Mouse (Mus musculus) embryonic facial prominence, embryonic 11.5 days (tissue): ENCODE measurements around the gene Cfdp1. TPM values are rescaled to one million over a fixed set of nuclear protein-coding genes. Genes with fewer than 3 reads are reported as not detected.

Experiments
- ATAC-seq: fragments of 200-750 bp; cut with Nextera tagmentation; replicated peaks from 2 replicates; pipeline ENCODE4 v1.8.0; 2017; ENCODE audit warnings: low read depth; ENCODE audit not compliant: insufficient number of reproducible peaks, low FRiP score, low TSS enrichment
- DNase-seq: peaks from one replicate; pipeline ENCODE4 v3.0.0-alpha.2; 2015; ENCODE audit warnings: low spot score
- H3K27ac ChIP-seq: fragments of 300-500 bp; sonication (generic); replicated peaks from 2 replicates; pipeline ENCODE4 v1.5.1; 2014; ENCODE audit warnings: mild to moderate bottlenecking, low read depth, low read length, control low read depth
- H3K27me3 ChIP-seq: fragments of 300-500 bp; sonication (generic); 2 replicates; pipeline ENCODE4 v1.6.1; 2014; ENCODE audit warnings: mild to moderate bottlenecking, low read length, moderate library complexity, mixed read lengths; ENCODE audit not compliant: control insufficient read depth, insufficient read depth
- H3K36me3 ChIP-seq: fragments of 300-500 bp; sonication (generic); replicated peaks from 2 replicates; pipeline ENCODE4 v1.6.1; 2014; ENCODE audit warnings: low read depth, mild to moderate bottlenecking, low read length, moderate library complexity, mixed read lengths; ENCODE audit not compliant: control insufficient read depth, insufficient read depth
- H3K4me1 ChIP-seq: fragments of 300-500 bp; sonication (generic); 2 replicates; pipeline ENCODE4 v1.6.1; 2014; ENCODE audit warnings: low read length, mixed read lengths; ENCODE audit not compliant: control insufficient read depth, insufficient read depth
- H3K4me2 ChIP-seq: fragments of 300-500 bp; sonication (generic); 2 replicates; pipeline ENCODE4 v1.6.1; 2014; ENCODE audit warnings: low read depth, mild to moderate bottlenecking, control low read depth, low read length, moderate library complexity
- H3K4me3 ChIP-seq: fragments of 300-500 bp; sonication (generic); 2 replicates; pipeline ENCODE4 v1.5.1; 2014; ENCODE audit warnings: low read depth, low read length, control low read depth
- H3K9ac ChIP-seq: fragments of 300-500 bp; sonication (generic); replicated peaks from 2 replicates; pipeline ENCODE4 v1.6.1; 2014; ENCODE audit warnings: mild to moderate bottlenecking, control low read depth, low read length
- H3K9me3 ChIP-seq: fragments of 300-500 bp; sonication (generic); replicated peaks from 2 replicates; pipeline ENCODE4 v1.6.1; 2016; ENCODE audit warnings: mild to moderate bottlenecking, low read length, inconsistent platforms, mixed read lengths; ENCODE audit not compliant: control insufficient read depth
- WGBS: fragments of 180-500 bp; shearing (Covaris S2); extraction: QIAGEN DNeasy Blood & Tissue Kit; methylation state at CpG from one replicate; pipeline ENCODE4 v1.1.7; 2014; 5-methylcytosine and 5-hydroxymethylcytosine counted together
- polyA plus RNA-seq: library from polyadenylated mRNA; unstranded; fragments of >200 nt; fragmentation: Nextera tagmentation; extraction: Ambion mirVana; gene quantifications from 2 replicates; pipeline ENCODE4 v1.2.1, GENCODE M21; 2014

Cfdp1 gene
- polyA plus RNA-seq, 1 experiment from 2014 or later: 278 TPM

DNA sequence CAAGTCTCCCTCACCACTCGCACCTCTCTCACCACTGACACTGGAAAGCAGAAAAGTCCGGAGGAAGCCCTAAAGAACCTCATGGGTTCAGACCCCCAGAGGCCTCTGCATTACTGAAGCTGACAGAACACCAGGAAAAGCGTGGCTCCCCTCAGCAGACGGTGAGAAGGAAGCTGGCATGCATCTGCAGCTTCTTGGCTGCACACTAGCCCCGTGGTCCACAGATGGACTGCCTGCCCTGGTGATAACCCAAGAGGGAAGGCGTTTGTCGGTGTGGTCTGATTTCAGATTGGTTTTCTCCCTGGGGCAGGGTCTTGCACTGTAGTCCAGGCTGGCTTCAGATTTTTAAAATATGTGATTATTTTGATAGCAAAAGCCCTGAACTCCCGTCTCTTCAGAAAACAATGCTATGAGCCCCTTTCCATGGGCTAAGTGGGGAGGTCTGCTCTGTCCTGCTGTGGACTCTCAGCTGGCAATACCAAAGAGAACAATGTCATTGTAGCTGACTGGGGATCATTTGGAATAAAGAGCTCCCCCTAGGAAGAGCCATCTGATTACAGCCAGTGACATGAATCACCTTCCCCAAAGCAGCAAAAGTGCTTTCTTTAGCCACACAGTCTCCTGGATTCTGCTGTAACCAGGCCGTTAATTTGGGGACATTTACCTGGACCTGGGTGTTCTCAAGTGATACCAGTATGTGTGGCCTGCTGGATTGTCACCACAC lies 71.3 kb downstream of the Cfdp1 start:
- Histone ChIP-seq H3K4me3 (no peak overlapping the region), H3K9ac (no peak overlapping the region), H3K27me3 (no peaks in the 10 kb centered on the region), H3K4me2 (no peak overlapping the region), H3K36me3 (no peaks in the 10 kb centered on the region), H3K9me3 (no peaks in the 10 kb centered on the region), H3K4me1 (no peaks in the 10 kb centered on the region; the same call in 1 of the 2 replicates), H3K27ac (no peak overlapping the region)
- DNase-seq: no peak
- WGBS: 70% methylated on average over 9 of the region's 9 CpGs
- no peak for ATAC-seq

DNA sequence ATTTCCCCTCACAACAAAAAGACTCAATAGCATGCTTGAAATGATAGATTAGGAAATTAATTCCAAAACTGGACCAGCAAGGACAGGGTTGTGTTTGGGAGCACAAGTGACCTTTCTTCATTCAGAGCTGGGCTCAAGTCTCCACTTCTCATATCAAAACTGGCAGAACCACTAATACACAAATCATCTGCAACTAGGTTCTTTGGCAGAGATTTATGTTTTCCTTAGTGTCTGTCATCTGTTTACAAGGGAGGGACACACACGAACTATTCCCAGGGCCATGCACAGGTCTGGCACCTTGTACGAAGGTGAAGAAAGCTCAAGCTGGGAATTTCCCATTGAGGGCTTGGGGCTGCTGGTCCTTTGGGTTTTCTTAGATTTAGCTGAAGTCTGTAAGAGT lies 71.9 kb downstream of the Cfdp1 start:
- ATAC-seq: no peak
- Histone ChIP-seq H3K9ac (no peak overlapping the region), H3K4me2 (no peak overlapping the region), H3K4me3 (no peak overlapping the region), H3K36me3 (no peaks in the 10 kb centered on the region), H3K27ac (no peak overlapping the region), H3K4me1 (no peaks in the 10 kb centered on the region), H3K27me3 (no peaks in the 10 kb centered on the region), H3K9me3 (no peaks in the 10 kb centered on the region)
- DNase-seq: no peak
- 83% methylated on average over 2 of the region's 2 CpGs for WGBS

DNA sequence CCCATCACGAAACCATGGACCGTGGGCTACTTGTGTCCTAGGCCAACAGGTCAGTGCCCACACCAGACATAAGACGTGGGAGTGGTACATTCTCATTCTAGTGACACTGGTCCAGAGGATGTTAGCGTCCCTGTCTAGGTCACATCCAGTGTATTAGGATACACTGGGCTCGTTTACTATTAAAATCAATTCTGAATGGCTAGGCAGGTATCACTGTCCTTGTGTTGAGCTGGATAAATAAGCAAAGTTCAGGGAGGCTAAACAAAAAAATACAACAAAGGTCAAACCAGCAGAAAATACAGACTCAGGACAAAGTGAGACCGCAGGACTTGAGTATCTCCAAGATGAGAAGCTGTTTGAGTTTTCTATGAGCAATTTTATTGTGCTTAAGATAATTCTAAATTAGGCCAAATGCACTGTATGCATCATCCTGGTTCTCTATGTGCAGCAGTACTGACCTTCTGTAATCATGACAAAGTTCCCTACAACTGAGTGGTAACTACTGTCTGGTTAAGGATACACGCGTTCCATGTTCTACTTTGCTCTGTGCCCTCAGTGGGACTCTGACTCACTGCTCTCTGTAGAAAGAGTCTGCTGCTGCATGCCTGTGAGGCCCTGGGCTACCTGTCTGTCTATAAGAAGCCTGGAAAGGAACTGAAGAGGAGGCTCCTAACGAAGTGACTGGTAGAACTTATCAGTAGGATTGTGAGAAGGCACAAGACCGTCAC lies 73.2 kb downstream of the Cfdp1 start:
- H3K9me3 ChIP-seq: no peaks in the 10 kb centered on the region
- H3K4me1 ChIP-seq: no peaks in the 10 kb centered on the region
- no peak overlapping the region for H3K9ac ChIP-seq
- ATAC-seq: no peak
- no peak overlapping the region for H3K4me3 ChIP-seq
- 94% methylated on average over 10 of the region's 10 CpGs for WGBS
- no peak overlapping the region for H3K27ac ChIP-seq
- no peaks in the 10 kb centered on the region for H3K36me3 ChIP-seq
- H3K27me3 ChIP-seq: no peaks in the 10 kb centered on the region
- DNase-seq: no peak
- no peak overlapping the region for H3K4me2 ChIP-seq

GRCm38 (mm10) chr8:111779690-111780089 lies 74.4 kb downstream of the Cfdp1 start:
- ATAC-seq: no peak
- Histone ChIP-seq H3K9ac (no peak overlapping the region), H3K4me1 (no peaks in the 10 kb centered on the region), H3K4me2 (no peak overlapping the region), H3K4me3 (no peak overlapping the region), H3K9me3 (no peaks in the 10 kb centered on the region), H3K27ac (no peak overlapping the region), H3K27me3 (no peaks in the 10 kb centered on the region), H3K36me3 (no peaks in the 10 kb centered on the region)
- DNase-seq: no peak
- 77% methylated on average over 7 of the region's 7 CpGs for WGBS

GRCm38 (mm10) chr8:111778801-111779200 lies 75.3 kb downstream of the Cfdp1 start:
- no peak overlapping the region for H3K4me3 ChIP-seq
- no peak overlapping the region for H3K4me2 ChIP-seq
- H3K36me3 ChIP-seq: no peaks in the 10 kb centered on the region
- H3K9ac ChIP-seq: no peak overlapping the region
- H3K27me3 ChIP-seq: no peaks in the 10 kb centered on the region
- no peaks in the 10 kb centered on the region for H3K4me1 ChIP-seq
- DNase-seq (no peak), ATAC-seq (no peak)
- H3K9me3 ChIP-seq: no peaks in the 10 kb centered on the region
- WGBS: 85% methylated on average over 7 of the region's 7 CpGs
- H3K27ac ChIP-seq: no peak overlapping the region

- H3K36me3 ChIP-seq: no peaks in the 10 kb centered on the region
- DNase-seq: no peak
- H3K27ac ChIP-seq: no peak overlapping the region
- H3K9me3 ChIP-seq: no peaks in the 10 kb centered on the region
- WGBS: 93% methylated on average over 4 of the region's 4 CpGs
- H3K4me3 ChIP-seq: no peak overlapping the region
- ATAC-seq: no peak
- H3K4me1 ChIP-seq: no peaks in the 10 kb centered on the region
- H3K4me2 ChIP-seq: no peak overlapping the region
- H3K27me3 ChIP-seq: no peaks in the 10 kb centered on the region
- H3K9ac ChIP-seq: no peak overlapping the region
These were observed 77.6 kb downstream of the Cfdp1 start for GRCm38 (mm10) chr8:111776492-111776891.

GRCm38 (mm10) chr8:111775766-111776165 lies 78.3 kb downstream of the Cfdp1 start:
- no peaks in the 10 kb centered on the region for H3K36me3 ChIP-seq
- no peak overlapping the region for H3K4me3 ChIP-seq
- no peak for DNase-seq

DNA sequence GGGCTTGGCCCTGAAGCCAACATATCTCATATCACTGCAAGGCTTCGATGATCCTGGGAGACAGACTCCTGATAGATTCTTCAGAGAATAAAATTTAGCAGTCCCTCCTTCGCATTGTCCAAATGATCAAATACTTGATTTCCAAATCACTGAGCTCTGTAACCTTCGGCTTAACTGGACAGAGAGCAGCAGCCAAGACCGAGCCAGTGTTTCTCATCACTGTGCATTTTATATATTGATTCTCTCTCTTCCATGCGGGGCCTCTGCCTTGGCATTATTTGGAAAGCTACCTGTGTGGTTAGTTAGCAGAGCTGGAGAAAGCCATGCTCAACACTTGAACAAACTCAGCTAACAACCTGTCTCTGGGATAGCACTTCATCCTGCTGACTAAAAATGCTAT lies 80.6 kb downstream of the Cfdp1 start:
- H3K27me3 ChIP-seq: no peaks in the 10 kb centered on the region
- no peak overlapping the region for H3K9ac ChIP-seq
- no peak for DNase-seq
- H3K9me3 ChIP-seq: no peaks in the 10 kb centered on the region
- no peak for ATAC-seq
- H3K27ac ChIP-seq: no peak overlapping the region
- no peaks in the 10 kb centered on the region for H3K36me3 ChIP-seq
- H3K4me2 ChIP-seq: no peak overlapping the region
- WGBS: 92% methylated on average over 5 of the region's 5 CpGs
- no peaks in the 10 kb centered on the region; the same call in 1 of the 2 replicates for H3K4me1 ChIP-seq
- H3K4me3 ChIP-seq: no peak overlapping the region

More at GRCm38 (mm10) chr8:111775766-111776165, 78.3 kb downstream of the Cfdp1 start:
- H3K27me3 ChIP-seq: no peaks in the 10 kb centered on the region
- H3K4me2 ChIP-seq: no peak overlapping the region
- H3K9ac ChIP-seq: no peak overlapping the region
- H3K4me1 ChIP-seq: no peaks in the 10 kb centered on the region
- WGBS: 90% methylated on average over 6 of the region's 6 CpGs
- no peaks in the 10 kb centered on the region for H3K9me3 ChIP-seq
- ATAC-seq: no peak
- no peak overlapping the region for H3K27ac ChIP-seq
